Mouse (Mus musculus) bone marrow, adult 2 months (tissue): Measurements from ENCODE around the gene Scaf4. TPM values are rescaled to one million over a fixed set of nuclear protein-coding genes. Genes with fewer than 3 reads are reported as not detected.
"Not testable (repeated sequence)": the region's sequence is repeated elsewhere in the genome, so short reads cannot be mapped to it uniquely, and the experiment has no call there.

Experiments used
- H3K27ac ChIP-seq: fragments of 200-500 bp; 2 replicates; pipeline ENCODE4 v1.5.1; 2012; ENCODE audit warnings: low read depth, mild to moderate bottlenecking, control low read depth, inconsistent platforms, low read length; ENCODE audit not compliant: control insufficient read depth, poor library complexity, insufficient read depth
- H3K4me1 ChIP-seq: fragments of 200-500 bp; 2 replicates; pipeline ENCODE4 v1.6.1; 2011; ENCODE audit warnings: low read length; ENCODE audit not compliant: control insufficient read depth, insufficient read depth
- H3K4me3 ChIP-seq: fragments of 200-500 bp; replicated peaks from 2 replicates; pipeline ENCODE3; 2011; ENCODE audit warnings: mild to moderate bottlenecking, low read depth, low read length, control low read depth; ENCODE audit not compliant: control insufficient read depth
- CTCF ChIP-seq: fragments of 200-500 bp; IDR thresholded peaks from 2 replicates; pipeline ENCODE4 v1.5.1; 2011; ENCODE audit warnings: low read length, control low read depth; ENCODE audit not compliant: control insufficient read depth, insufficient read depth
- POLR2A ChIP-seq: fragments of 200-500 bp; IDR thresholded peaks from 2 replicates; pipeline ENCODE4 v1.6.1; 2011; ENCODE audit warnings: low read depth, mild to moderate bottlenecking, control low read depth, low read length, borderline replicate concordance; ENCODE audit not compliant: control insufficient read depth
- WGBS: fragments of 180-500 bp; shearing (Covaris S2); methylation state at CpG from one replicate; pipeline ENCODE4 v1.1.7; 2018; 5-methylcytosine and 5-hydroxymethylcytosine counted together
- polyA plus RNA-seq: library from polyadenylated mRNA; stranded (reverse); fragments of >200 nt; gene quantifications from 2 replicates; pipeline ENCODE4 v1.2.4, GENCODE M21; 2011; ENCODE audit warnings: low replicate concordance; ENCODE audit not compliant: missing spikeins, insufficient read depth, insufficient read length

Gene Scaf4
- polyA plus RNA-seq, 1 experiment, result 27.2 TPM

DNA sequence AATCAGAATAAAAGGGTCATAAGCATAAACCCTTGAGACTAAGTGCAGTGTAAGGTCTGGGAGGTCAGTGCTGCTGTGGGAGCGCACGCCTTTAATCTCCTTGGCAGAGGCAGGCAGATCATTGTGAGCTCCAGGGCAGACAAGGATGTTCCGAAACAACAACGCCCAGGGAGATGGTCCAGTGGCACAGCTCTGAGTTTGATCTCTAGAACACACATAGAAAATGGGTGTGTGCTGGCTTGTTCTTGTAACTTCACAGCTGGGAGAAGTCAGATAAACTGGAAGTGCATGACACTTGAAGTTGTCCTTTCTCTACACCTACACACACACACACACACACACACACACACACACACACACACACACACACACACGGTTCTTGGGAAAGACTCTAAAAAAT is 20.3 kb downstream of the Scaf4 start:
- Histone ChIP-seq H3K27ac (no peak overlapping the region), H3K4me3 (no peak overlapping the region), H3K4me1 (peaks cover 3% of the 10 kb centered on the region; the same call in 1 of the 2 replicates)
- no peak for TF ChIP-seq POLR2A
- TF ChIP-seq CTCF, result no peak
- WGBS, result 57% methylated on average over 5 of the region's 5 CpGs

DNA sequence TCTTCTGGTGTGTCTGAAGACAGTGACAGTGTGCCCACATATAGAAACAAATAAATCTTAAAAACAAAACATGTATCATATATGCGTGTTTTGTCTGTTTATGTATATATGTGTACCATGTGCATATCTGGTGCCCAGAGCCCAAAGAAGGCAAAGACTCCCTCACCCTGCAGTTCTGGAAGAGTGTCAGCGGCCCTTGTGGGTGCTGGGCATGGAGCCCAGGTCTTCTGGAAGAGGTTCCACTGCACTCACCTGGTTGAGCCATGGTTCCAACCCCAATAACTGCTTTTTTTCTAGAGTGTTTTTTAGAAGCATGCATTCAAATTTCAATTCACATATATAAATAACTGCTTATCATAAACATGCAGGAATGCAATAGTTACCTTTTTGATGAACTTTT is 22.5 kb downstream of the Scaf4 start:
- TF ChIP-seq POLR2A (no peak), CTCF (no peak)
- H3K4me1 ChIP-seq, result peaks cover 3% of the 10 kb centered on the region; the same call in 1 of the 2 replicates
- 91% methylated on average over 2 of the region's 2 CpGs for WGBS

DNA sequence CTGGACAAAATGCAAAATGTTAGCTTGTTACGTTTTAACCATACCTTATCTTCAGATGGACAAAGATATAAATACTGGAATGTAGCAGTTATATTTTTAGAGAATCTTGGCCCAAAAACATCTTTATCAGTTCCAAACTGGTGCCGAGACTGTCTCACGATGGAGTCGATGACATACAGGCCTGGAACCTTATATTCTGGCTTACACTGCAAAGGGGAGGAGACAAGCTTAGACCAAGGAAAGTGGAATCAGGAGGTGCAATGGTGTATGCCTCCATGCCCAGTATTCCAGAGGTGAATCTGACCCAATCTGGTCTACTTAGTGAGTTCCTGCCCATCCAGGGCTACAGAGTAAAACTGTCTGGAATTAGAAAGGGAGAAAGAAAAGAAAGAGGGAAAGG is 24.2 kb downstream of the Scaf4 start:
- WGBS, result 67% methylated on average over 4 of the region's 4 CpGs
- Histone ChIP-seq H3K4me3 (no peak overlapping the region), H3K27ac (no peak overlapping the region), H3K4me1 (peaks cover 1% of the 10 kb centered on the region; the same call in 1 of the 2 replicates)
- TF ChIP-seq CTCF (no peak), POLR2A (no peak)

More for the DNA sequence above, 22.5 kb downstream of the Scaf4 start:
- Histone ChIP-seq H3K4me3 (no peak overlapping the region), H3K27ac (no peak overlapping the region)

DNA sequence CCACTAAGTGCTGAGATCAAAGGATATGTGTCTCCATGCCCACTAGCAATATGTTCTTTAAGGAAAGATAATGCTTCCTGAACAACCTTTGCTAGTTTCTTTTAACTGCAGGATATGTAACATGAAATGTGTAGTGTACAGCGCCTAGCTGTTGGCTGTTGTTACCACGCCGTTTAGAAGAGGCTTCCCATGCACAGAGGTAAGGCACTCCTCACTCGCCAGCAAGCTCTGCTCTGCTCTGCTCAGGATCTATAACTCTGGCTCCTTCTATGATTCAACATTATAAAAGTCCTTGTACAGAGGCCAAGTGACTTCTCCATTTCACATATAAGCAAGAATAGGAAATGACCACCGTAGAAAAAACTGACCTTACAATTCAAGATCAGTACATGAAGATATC is 24.7 kb downstream of the Scaf4 start:
- Histone ChIP-seq H3K4me1 (peaks cover 1% of the 10 kb centered on the region; the same call in 1 of the 2 replicates), H3K4me3 (no peak overlapping the region), H3K27ac (no peak overlapping the region)
- TF ChIP-seq POLR2A, result no peak
- no peak for TF ChIP-seq CTCF
- WGBS, result 68% methylated on average over 5 of the region's 5 CpGs

DNA sequence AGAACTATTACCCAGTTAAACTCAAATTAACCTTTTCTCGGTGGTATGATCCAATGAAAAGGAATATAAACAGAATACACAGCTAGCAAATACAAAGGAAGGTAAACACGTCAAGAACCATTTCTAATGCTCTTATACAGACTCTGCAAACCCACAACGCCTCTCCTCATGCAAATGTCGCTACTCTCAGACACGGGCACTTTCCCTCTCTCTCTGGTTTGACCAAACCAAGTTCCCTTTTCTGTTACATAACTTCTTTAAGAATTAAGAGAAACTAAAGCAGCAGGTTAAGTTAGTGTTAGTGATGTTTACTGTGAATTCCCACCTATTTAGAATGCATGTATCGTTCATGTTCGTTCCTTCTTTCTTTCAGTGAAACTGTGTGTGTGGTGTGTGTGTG is 25.4 kb downstream of the Scaf4 start:
- 40% methylated on average over 7 of the region's 7 CpGs for WGBS
- TF ChIP-seq CTCF, result no peak
- no peak for TF ChIP-seq POLR2A
- no peak overlapping the region for H3K4me3 ChIP-seq
- H3K4me1 ChIP-seq, result peaks cover 1% of the 10 kb centered on the region; the same call in 1 of the 2 replicates
- H3K27ac ChIP-seq, result no peak overlapping the region

DNA sequence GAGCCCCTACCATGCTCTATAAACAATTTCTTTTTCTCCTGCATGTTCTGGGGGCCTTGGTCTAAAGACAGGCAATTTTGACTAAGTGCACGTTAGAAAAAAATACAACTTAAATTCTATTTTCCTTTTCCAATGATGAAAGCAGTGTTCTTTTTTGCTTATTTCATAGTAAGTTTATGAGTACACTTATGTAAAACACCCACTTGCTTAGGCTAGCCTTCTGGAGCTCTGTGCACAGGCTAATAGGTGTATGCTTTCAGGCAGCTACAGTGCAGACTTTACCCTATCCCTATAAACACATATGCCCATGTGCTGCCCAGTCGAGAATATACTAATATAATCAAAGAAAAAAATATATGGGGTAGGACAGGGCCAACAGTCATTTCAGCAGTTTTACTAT is 31.8 kb downstream of the Scaf4 start:
- Histone ChIP-seq H3K4me1 (no peaks in the 10 kb centered on the region), H3K27ac (no peak overlapping the region), H3K4me3 (no peak overlapping the region)
- TF ChIP-seq CTCF (no peak), POLR2A (no peak)
- WGBS, result 82% methylated on average over 2 of the region's 2 CpGs

DNA sequence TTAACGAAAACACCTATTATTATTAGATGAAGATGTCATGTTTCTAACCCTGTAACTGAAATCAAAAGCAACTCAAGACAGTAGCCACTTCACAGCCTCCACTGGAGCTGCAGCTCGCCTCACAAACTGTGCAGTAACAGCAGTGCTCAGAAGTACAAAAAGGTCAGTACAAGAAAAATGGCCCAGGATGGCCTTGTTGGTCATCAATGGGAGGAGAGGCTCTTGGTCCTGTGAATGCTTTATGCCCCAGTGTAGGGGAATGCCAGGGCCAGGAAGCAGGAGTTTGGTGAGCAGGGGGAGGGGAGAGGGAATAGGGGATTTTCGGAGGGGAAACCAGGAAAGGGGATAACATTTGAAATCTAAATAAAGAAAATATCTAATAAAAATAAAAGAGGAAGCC is 33.0 kb downstream of the Scaf4 start:
- H3K4me3 ChIP-seq, H3K27ac ChIP-seq: not testable (repeated sequence)
- WGBS, result 88% methylated on average over 3 of the region's 3 CpGs

DNA sequence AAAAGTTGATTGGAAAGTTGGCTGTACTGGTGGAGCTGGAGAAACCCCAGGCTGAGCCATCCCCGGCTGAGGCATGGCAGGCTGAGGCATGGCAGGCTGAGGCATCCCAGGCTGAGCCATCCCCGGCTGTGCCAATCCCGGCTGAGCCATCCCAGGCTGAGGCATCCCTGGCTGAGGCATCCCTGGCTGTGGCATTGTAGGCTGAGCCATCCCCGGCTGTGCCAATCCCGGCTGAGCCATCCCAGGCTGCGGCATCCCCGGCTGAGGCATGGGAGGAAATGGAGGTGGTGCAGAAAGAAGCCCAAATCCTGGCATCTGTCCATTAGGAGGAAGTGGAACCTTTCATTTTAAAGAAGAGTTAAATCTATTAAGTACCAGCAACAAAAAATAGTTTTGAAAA is 34.2 kb downstream of the Scaf4 start:
- Histone ChIP-seq H3K4me1 (no peaks in the 10 kb centered on the region), H3K4me3 (no peak overlapping the region), H3K27ac (no peak overlapping the region)
- 94% methylated on average over 7 of the region's 7 CpGs for WGBS
- no peak for TF ChIP-seq POLR2A
- no peak for TF ChIP-seq CTCF

More for the DNA sequence above, 33.0 kb downstream of the Scaf4 start:
- not testable (repeated sequence) for H3K4me1 ChIP-seq

DNA sequence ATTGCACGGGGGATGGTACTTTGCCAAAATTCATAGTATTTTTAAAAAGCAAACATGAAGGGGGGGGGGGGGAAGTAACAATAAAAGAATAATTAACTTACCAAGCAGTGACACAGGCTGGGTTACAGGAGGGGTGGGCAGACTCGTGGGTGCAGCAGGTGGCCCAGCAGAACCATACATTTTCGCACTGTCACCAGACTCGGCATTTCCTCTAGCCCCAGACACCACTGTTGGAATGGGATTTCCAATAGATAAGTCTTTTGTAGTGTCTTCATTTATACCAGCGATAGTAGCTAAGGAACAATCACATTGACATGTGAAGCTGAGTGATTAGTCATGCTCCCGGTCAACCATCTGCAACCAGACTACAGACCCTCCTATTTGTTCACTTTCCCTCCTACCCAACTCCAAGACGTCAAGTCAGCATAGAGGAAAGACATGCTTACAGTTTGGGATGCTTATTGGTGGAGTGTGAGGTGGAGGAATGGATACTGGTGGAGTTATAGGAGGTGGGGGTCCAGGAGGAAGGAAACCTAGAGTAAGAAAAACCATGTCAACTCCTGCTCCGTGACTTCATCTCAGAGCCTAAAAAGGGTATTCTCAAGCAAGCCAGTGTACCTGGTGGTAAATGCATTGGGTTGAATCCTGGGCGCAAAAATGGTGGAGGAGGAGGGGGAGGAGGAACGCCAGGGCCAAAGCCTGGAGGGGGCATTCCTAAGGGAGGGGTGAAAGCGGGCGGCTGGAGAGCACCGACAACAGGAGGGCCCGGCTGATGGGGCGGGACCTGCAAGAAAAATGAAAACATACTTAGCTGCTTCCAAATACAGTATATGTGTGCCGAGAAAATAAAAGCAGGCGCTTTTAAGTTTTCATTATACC is 41.6 kb downstream of the Scaf4 start:
- 87% methylated on average over 17 of the region's 17 CpGs for WGBS
- no peak for TF ChIP-seq POLR2A
- no peak for TF ChIP-seq CTCF
- H3K4me3 ChIP-seq, result no peak overlapping the region
- no peak overlapping the region for H3K27ac ChIP-seq
- no peaks in the 10 kb centered on the region; the same call in 1 of the 2 replicates for H3K4me1 ChIP-seq
